Mouse (Mus musculus) ES-E14 (cell line): ENCODE results near the gene Recql5.

Experiments
- CHD2 ChIP-seq: IDR thresholded peaks from 2 replicates; pipeline ENCODE4 v1.6.1; 2014; ENCODE audit warnings: mild to moderate bottlenecking, low read depth, low read length, inconsistent platforms
- HCFC1 ChIP-seq: IDR thresholded peaks from 2 replicates; pipeline ENCODE4 v1.6.1; 2012; ENCODE audit warnings: low read length, inconsistent platforms, borderline replicate concordance; ENCODE audit not compliant: insufficient read depth
- MAFK ChIP-seq: IDR thresholded peaks from 2 replicates; pipeline ENCODE4 v1.6.1; 2014; ENCODE audit warnings: mild to moderate bottlenecking, low read depth, low read length, inconsistent platforms; ENCODE audit not compliant: insufficient read depth
- ZC3H11A ChIP-seq: IDR thresholded peaks from 2 replicates; pipeline ENCODE4 v1.6.1; 2012; ENCODE audit warnings: low read depth, mild to moderate bottlenecking, inconsistent platforms, low read length, borderline replicate concordance

GRCm38 (mm10) chr11:115900561-115901337 lies 32.5 kb downstream of the Recql5 start:
- TF ChIP-seq MAFK (no peak), ZC3H11A (no peak), HCFC1 (no peak), CHD2 (no peak)
